Mouse (Mus musculus) CD4-positive, CD25-positive, alpha-beta regulatory T cell, adult 2 months (primary cell): ENCODE results near the gene Pan2.
"Not testable (repeated sequence)": the region's sequence is repeated elsewhere in the genome, so short reads cannot be mapped to it uniquely, and the experiment has no call there.

ENCODE experiments used
- DNase-seq: peaks from one replicate; pipeline ENCODE4 v3.0.0-alpha.2; 2012; ENCODE audit warnings: low read depth, low spot score

Gene Pan2

DNA sequence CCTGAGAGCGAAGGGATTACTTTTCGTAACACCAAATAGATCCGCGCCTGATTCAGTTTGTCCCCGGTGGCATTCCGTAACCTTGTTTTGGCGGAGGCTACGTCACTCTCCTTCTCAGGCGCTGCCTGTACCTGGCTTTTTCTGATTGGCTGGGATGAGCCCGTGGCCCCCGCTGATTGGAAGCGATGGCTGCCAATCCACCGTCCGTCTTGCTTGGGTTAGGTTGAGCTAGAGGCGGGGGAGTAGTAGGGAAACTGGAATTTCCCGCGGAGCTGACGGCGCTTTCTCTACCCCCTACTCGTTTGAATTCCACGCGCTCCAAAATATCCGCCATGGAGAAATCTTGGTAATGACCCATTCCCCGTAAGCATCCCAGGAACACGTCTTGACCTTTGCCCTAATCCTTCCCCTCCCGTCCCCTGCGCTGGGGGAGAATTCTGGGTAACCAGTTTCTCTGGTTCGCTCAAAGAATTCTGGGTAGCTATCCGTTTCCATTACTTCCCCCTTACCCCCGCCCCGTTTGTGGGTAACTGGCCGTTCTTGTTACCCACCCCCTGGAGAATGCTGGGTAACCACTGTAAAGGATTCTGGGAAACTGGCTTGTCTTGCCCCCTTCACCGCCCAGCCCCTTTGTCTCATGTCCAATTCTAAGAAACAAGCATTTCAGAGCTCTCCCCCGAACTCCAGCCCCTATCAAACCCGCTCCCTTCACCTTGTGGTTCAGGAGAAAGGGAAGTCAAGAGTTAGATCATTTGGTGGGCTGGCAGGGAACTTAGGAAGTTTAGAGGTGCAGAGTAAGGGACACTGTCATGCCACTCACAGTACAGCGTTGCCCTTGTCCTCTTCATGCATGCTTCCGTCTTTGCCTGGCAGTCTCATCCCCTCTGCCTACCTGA is at the start of gene Pan2:
Pan2 (plus strand) TSS at position 210 of the 896 bp plus-strand sequence.
- peak; percentile 99 for DNase-seq

- no peak for DNase-seq
Measured at GRCm38 (mm10) chr10:128253677-128254255, 49.4 kb upstream of the Pan2 start, which contains the start of gene Apon. Gene Apon (plus strand): TSS chr10:128254096.

DNA sequence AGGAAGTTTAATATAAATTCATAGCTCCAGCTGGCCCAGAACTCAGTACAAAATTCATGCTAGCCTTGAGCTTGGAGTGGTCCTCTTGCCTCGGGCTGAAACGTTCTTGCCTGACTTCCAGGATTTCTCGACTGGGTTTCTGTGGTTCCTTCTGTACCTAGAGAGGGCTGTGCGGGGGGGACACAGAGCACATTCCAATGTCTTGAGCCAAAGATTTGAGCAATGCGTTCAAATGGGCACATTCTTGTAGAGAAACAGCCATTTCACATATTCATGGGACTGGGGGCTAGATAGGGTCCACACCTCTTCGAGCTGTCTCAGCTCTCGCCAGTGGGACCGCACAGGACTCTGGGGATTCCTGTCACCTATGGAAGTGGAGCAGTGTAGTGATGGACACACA is 47.2 kb upstream of the Pan2 start:
- DNase-seq, result no peak

DNA sequence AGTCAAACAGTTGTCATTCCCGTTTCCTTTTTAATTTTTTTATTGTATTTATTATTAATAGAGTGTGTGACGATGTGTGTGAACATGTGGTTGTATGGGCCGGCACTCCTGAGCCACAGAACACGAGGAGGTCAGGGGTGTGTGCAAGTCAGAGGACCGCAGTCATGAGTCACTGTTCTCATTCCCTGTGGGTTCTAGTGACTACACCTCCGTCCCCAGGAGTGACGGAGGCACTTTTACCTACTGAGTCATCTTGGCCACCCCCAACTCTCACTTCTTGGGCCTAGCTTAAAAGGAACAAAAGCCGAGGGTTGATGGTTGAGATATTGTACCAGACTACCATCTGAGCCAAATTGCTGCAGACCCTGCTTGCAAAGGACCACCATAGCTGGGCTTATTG is 46.8 kb upstream of the Pan2 start:
- DNase-seq, result no peak

GRCm38 (mm10) chr10:128258953-128259352 is 44.2 kb upstream of the Pan2 start:
- peak; percentile 12 for DNase-seq

GRCm38 (mm10) chr10:128259946-128260345 is 43.2 kb upstream of the Pan2 start:
- no peak for DNase-seq

DNA sequence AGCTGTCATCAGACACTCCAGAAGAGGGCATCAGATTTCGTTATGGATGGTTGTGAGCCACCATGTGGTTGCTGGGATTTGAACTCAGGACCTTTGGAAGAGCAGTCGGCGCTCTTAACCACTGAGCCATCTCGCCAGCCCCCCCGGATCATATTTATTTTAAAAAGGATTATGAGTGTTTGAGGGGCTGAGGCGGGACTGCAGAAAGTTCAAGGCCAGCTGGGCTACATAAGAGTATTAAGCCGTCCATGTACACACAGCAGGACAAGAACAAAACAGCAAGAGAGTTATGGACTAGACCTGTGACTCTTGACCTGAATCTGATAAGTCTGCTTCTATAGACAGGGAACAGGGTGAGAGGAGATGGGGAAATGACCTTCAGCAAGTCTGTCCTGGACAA is 42.8 kb upstream of the Pan2 start:
- DNase-seq, result not testable (repeated sequence)

DNA sequence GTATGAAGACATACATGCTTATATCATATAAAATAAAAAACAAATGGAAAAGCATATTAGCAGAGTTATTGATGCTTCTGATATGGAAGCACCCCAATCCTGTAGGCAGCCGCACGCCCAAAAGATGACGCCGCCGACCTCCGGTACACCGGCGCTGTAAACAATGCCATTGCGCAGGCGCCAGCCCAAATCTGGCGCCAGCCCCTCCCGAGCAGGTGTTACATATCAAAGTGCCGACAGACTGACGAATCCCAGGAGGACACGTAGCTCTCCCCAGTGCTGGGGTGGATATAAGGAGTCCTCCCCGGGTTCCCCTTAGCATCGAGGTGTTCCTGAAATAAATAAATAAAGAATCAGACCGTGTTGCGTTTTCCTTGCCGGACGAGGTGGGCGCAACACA is 40.8 kb upstream of the Pan2 start:
- no peak for DNase-seq

- DNase-seq, result no peak
Measured at GRCm38 (mm10) chr10:128263393-128264310, 39.5 kb upstream of the Pan2 start.

DNA sequence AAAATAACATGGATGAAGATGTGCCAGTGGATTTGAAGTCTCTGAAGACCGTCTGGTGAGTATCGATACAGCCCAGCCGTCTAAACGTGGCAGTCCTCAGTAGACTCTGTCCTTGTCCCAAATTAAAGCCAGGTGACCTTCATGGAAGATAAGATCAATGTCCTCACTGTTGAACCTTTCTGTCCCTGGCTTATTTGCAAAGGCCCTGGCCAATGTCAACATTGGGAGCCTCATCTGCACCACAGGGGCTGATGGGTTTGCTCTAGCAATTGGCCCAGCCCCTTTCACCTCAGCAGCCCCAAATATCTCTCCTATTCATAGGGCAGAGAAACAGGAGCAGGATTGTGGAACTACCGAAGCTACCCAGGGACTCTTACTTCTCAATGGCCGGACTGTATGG is 34.8 kb upstream of the Pan2 start, which contains the start of gene Apof:
Apof (plus strand) TSS at position 301 of the 400 bp plus-strand sequence.
- no peak for DNase-seq

DNA sequence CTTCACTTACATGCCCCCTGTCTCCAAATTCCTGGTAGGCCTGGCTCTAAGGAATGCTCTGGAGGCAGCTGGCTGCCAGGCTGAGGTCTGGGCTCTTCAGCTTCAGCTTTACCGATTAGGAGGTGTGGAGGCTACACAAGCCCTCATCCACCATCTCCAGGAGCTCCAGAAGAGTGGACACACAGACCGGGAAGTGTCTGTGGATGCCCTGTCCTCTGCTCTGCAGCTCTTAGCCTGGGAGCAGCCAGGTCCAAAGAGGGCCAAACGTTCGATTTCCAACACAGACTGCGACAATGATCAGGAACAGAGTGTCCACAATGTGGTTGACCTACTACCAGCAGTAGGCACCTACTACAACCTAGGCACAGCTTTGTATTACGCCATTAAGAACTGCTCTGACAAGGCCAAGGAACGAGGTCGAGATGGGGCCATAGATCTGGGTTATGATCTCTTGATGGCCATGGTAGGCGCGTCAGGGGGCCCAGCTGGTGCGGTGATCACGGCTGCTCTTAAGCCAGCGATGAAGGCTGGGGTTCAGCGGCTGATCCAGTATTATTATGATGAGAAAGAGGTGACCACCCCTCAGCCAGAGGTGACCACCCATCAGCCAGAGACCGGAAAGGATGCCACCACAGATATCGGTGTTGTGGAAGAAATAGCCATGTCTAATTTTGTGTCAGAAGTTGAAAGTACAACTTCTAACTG is 33.8 kb upstream of the Pan2 start:
- DNase-seq, result no peak

DNA sequence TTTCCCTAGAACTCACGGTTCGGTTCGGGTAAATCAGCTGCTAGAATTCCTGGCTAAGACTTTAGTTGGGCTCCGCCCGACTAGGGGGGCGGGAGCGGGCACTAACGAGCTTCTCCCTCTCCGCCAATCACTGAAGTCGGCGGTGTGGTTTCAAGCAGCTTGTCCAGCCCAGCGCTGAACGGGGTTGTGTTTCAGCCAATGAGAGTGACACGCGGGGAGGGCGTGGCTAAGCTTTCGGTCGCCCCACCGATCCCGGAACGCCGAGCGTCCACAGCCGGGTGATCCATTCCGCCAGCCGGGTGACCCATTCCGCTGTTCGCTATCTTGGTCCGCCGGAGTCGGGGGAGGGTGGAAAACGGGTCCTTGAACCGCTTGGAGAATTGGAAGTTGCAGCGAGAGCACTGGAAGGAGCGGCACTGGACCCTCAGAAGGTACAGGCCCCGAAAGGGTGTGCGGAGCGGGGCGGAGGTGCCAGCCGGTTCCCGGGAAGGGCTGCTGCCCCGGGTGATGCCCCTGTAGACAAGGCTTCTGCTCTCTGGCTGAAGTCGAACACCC is 32.8 kb upstream of the Pan2 start, which contains the start of gene Stat2:
Stat2 (plus strand) TSS at position 273 of the 555 bp plus-strand sequence.
- DNase-seq, result peak; percentile 97

GRCm38 (mm10) chr10:128270866-128271265 is 32.3 kb upstream of the Pan2 start:
- peak; percentile 56 for DNase-seq

GRCm38 (mm10) chr10:128271883-128272282 is 31.3 kb upstream of the Pan2 start:
- DNase-seq, result peak; percentile 37

- peak; percentile 20 for DNase-seq
Measured at GRCm38 (mm10) chr10:128272819-128273439, 30.2 kb upstream of the Pan2 start.

DNA sequence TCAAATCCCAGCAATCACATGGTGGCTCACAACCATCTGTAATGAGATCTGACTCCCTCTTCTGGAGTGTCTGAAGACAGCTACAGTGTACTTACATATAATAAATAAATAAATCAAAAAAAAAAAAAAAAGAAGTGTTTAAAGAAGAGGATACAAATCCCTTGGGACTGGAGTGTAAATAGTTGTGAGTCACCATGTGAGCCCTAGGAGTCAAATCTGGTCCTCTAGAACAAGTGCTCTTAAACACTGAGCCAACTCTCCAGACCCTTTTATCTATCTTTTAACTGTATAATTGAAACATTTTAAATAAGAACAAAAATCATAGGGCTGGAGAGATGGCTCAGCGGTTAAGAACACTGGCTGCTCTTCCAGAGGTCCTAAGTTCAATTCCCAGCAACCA is 27.8 kb upstream of the Pan2 start:
- DNase-seq, result not testable (repeated sequence)

- DNase-seq, result no peak
Measured at GRCm38 (mm10) chr10:128278158-128278557, 25.0 kb upstream of the Pan2 start.

- no peak for DNase-seq
Measured at GRCm38 (mm10) chr10:128280943-128281342, 22.2 kb upstream of the Pan2 start.

DNA sequence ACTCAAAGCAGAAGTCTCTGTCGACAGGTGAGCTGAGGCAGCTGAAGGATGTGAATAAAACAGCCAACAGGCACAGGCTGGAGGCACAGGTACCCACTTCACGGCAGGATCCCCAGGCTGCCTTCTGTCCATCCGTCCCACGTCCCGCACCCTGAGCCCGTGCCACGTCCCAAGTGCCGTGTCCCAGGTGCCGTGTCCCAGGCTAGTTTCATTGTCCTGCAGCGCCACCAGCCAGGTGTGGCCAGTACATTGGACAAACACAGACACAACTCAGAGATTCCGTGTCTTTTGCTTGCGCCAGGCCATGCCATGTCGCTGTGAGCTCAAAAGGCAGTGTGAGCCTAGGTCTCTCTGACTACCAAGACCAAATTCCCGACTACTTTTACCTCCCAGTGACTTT is 21.5 kb upstream of the Pan2 start:
- no peak for DNase-seq

DNA sequence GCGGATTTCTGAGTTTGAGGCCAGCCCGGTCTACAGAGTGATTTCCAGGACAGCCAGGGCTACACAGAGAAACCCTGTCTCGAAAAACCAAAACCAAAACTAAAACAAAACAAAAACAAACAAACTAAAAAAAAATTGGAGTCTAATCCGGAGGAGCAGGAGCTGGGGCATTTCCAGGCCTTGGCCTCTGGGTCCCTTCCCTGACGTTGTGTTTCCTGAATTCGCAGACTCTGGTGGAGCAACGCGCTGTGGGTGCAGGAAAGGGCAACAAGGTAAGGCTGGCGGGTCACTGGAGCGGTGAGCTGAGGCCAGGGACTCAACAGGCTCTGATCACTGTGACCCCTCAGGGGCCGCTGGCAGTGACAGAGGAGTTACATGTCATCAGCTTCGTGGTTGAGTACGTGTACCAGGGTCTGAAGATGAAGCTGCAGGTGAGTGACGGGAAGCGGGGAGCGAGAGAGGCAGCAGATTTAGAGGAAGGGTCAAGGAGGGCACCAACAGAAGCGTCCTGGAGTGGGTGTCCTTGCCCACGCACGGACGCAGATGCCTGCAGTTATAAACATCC is 20.2 kb upstream of the Pan2 start:
- no peak for DNase-seq
